Mouse (Mus musculus): ENCODE data around the gene Morf4l2. TPM values are rescaled to one million over a fixed set of nuclear protein-coding genes. Genes with fewer than 3 reads are reported as not detected.
A peak's percentile ranks its signal among the peaks of the same experiment; 100 is the strongest.

Gene Morf4l2
- polyA plus RNA-seq, 1 experiment from 2014 or later = 558 TPM

DNA sequence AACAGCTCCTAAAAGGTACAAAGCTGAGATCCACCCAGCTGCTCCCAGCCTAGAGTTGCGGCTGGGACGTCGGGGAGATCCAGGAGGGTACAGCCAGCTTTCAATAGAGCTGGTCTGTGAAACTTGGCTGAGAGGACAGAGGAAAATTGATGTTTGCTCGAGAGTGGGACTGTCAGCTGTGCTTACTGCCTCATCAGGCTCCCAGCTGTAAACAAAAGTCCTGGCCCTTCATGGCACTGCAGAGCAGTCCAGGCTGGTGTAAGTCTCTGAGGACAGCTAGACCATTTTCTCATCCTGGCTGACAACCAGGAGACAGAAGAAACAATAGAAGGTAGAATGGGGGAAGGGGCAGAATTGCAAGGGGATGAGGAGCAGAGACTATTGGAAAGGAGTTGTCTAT, 5.8 kb upstream of the Morf4l2 start:
- no peaks in the 10 kb centered on the region for H3K27me3 ChIP-seq (ENCODE audit: control insufficient read depth, insufficient read depth, low read length)
- no peak overlapping the region for H3K4me3 ChIP-seq (ENCODE audit: low read depth, low read length)
- ATAC-seq (replicated peaks; ENCODE audit: low FRiP score) (no peak), DNase-seq (ENCODE audit: low spot score) (no peak)
- no peaks in the 10 kb centered on the region for H3K9me3 ChIP-seq (ENCODE audit: control insufficient read depth, low read length)
- no peak overlapping the region for H3K9ac ChIP-seq (ENCODE audit: low read length)
- H3K27ac ChIP-seq (ENCODE audit: low read depth, low read length) = no peak overlapping the region
- H3K36me3 ChIP-seq (ENCODE audit: control insufficient read depth, insufficient read depth, low read length) = no peaks in the 10 kb centered on the region
- 76% methylated on average over 4 of the region's 4 CpGs for WGBS
- no peaks in the 10 kb centered on the region for H3K4me1 ChIP-seq (replicated peaks; ENCODE audit: control insufficient read depth, insufficient read depth, low read length)
- H3K4me2 ChIP-seq (ENCODE audit: low read depth, low read length, severe bottlenecking) = no peak overlapping the region

- Histone ChIP-seq H3K27ac (ENCODE audit: low read depth, low read length) (no peak overlapping the region), H3K27me3 (ENCODE audit: control insufficient read depth, insufficient read depth, low read length) (no peaks in the 10 kb centered on the region), H3K9me3 (ENCODE audit: control insufficient read depth, low read length) (no peaks in the 10 kb centered on the region), H3K4me1 (replicated peaks; ENCODE audit: control insufficient read depth, insufficient read depth, low read length) (no peaks in the 10 kb centered on the region), H3K4me3 (ENCODE audit: low read depth, low read length) (no peak overlapping the region), H3K9ac (ENCODE audit: low read length) (no peak overlapping the region), H3K36me3 (ENCODE audit: control insufficient read depth, insufficient read depth, low read length) (no peaks in the 10 kb centered on the region), H3K4me2 (ENCODE audit: low read depth, low read length, severe bottlenecking) (no peak overlapping the region)
- DNase-seq (ENCODE audit: low spot score) (no peak), ATAC-seq (replicated peaks; ENCODE audit: low FRiP score) (no peak)
- 75% methylated on average over 8 of the region's 8 CpGs for WGBS
Measured at GRCm38 (mm10) chrX:136744663-136745062, 1.2 kb upstream of the Morf4l2 start.

DNA sequence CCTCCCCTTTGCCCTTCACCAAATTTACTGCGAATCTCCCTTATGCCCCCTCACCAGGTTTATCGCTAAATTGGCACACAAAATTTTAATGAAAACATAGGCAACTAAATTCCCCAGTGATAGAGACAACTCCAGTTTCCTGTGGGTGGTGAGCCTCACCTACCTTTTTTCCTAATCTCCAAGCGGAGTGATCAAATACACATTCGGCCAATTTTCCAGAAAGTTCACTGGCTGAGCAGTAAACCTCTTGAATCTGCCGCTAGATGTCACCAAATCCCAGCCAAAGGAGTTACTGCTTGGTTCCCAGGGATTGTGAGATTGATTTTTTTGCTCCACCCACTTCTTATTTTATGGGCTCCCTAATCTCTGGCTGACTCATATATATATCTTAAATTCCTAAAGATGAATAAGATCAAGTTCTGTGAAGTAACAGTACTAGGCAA, 808 bp downstream of the Morf4l2 start:
- H3K27me3 ChIP-seq (ENCODE audit: control insufficient read depth, insufficient read depth, low read length) = no peaks in the 10 kb centered on the region
- WGBS = 36% methylated on average over 5 of the region's 5 CpGs
- no peaks in the 10 kb centered on the region for H3K9me3 ChIP-seq (ENCODE audit: control insufficient read depth, low read length)
- H3K4me2 ChIP-seq (ENCODE audit: low read depth, low read length, severe bottlenecking) = peak overlapping the region; percentile 43
- no peak overlapping the region; the same call in 1 of the 2 replicates for H3K4me3 ChIP-seq (ENCODE audit: low read depth, low read length)
- peak overlapping the region; percentile 59 for H3K9ac ChIP-seq (ENCODE audit: low read length)
- no peaks in the 10 kb centered on the region for H3K36me3 ChIP-seq (ENCODE audit: control insufficient read depth, insufficient read depth, low read length)
- DNase-seq (ENCODE audit: low spot score) = peak; percentile 55
- no peak for ATAC-seq (replicated peaks; ENCODE audit: low FRiP score)
- H3K27ac ChIP-seq (ENCODE audit: low read depth, low read length) = no peak overlapping the region
- no peaks in the 10 kb centered on the region for H3K4me1 ChIP-seq (replicated peaks; ENCODE audit: control insufficient read depth, insufficient read depth, low read length)

DNA sequence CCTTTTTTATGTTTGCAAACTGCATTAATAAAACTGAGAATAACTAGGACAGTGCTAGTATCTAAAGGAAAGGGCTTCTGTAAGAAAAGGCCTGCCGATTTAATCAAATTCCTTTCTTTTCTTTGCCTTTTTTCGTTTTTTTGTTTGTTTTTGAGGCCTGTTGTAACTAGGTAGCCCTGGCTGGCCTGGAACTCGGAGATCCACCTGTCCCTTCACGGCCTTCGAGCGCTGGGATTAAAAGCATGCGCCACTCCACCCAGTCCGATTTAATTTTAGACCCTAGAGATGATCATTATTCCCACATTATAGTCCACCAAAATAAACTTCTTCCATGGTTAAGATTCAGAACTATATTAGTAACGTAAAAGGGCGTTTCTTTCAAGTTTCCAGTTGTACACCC, 1.2 kb downstream of the Morf4l2 start:
- Histone ChIP-seq H3K27ac (ENCODE audit: low read depth, low read length) (peak overlapping the region; percentile 80), H3K9ac (ENCODE audit: low read length) (peak overlapping the region; percentile 59), H3K9me3 (ENCODE audit: control insufficient read depth, low read length) (no peaks in the 10 kb centered on the region), H3K4me2 (ENCODE audit: low read depth, low read length, severe bottlenecking) (peak overlapping the region; percentile 43), H3K36me3 (ENCODE audit: control insufficient read depth, insufficient read depth, low read length) (no peaks in the 10 kb centered on the region), H3K4me1 (replicated peaks; ENCODE audit: control insufficient read depth, insufficient read depth, low read length) (no peaks in the 10 kb centered on the region), H3K27me3 (ENCODE audit: control insufficient read depth, insufficient read depth, low read length) (no peaks in the 10 kb centered on the region), H3K4me3 (ENCODE audit: low read depth, low read length) (peak overlapping the region; percentile 47)
- WGBS = 29% methylated on average over 10 of the region's 10 CpGs
- DNase-seq (ENCODE audit: low spot score) (no peak), ATAC-seq (replicated peaks; ENCODE audit: low FRiP score) (no peak)

- 29% methylated on average over 44 of the region's 46 CpGs for WGBS
- Histone ChIP-seq H3K9me3 (ENCODE audit: control insufficient read depth, low read length) (no peaks in the 10 kb centered on the region), H3K4me2 (ENCODE audit: low read depth, low read length, severe bottlenecking) (peak overlapping the region; percentile 43), H3K27ac (ENCODE audit: low read depth, low read length) (peak overlapping the region; percentile 80), H3K4me3 (ENCODE audit: low read depth, low read length) (peak overlapping the region; percentile 47), H3K27me3 (ENCODE audit: control insufficient read depth, insufficient read depth, low read length) (no peaks in the 10 kb centered on the region), H3K36me3 (ENCODE audit: control insufficient read depth, insufficient read depth, low read length) (no peaks in the 10 kb centered on the region), H3K4me1 (replicated peaks; ENCODE audit: control insufficient read depth, insufficient read depth, low read length) (no peaks in the 10 kb centered on the region), H3K9ac (ENCODE audit: low read length) (peak overlapping the region; percentile 59)
- ATAC-seq (replicated peaks; ENCODE audit: low FRiP score) (peak; percentile 53), DNase-seq (ENCODE audit: low spot score) (peak; percentile 91)
Measured at GRCm38 (mm10) chrX:136741651-136742201, 1.8 kb downstream of the Morf4l2 start.

- H3K4me1 ChIP-seq (replicated peaks; ENCODE audit: control insufficient read depth, insufficient read depth, low read length) = no peaks in the 10 kb centered on the region
- H3K27ac ChIP-seq (ENCODE audit: low read depth, low read length) = peak overlapping the region; percentile 80
- H3K9me3 ChIP-seq (ENCODE audit: control insufficient read depth, low read length) = no peaks in the 10 kb centered on the region
- WGBS = 23% methylated on average over 39 of the region's 39 CpGs
- peak overlapping the region; percentile 47 for H3K4me3 ChIP-seq (ENCODE audit: low read depth, low read length)
- peak overlapping the region; percentile 21; the same call in 1 of the 2 replicates for H3K4me2 ChIP-seq (ENCODE audit: low read depth, low read length, severe bottlenecking)
- no peaks in the 10 kb centered on the region for H3K27me3 ChIP-seq (ENCODE audit: control insufficient read depth, insufficient read depth, low read length)
- DNase-seq (ENCODE audit: low spot score) = peak; percentile 93
- H3K36me3 ChIP-seq (ENCODE audit: control insufficient read depth, insufficient read depth, low read length) = no peaks in the 10 kb centered on the region
- ATAC-seq (replicated peaks; ENCODE audit: low FRiP score) = peak; percentile 98
- H3K9ac ChIP-seq (ENCODE audit: low read length) = peak overlapping the region; percentile 71
Measured at GRCm38 (mm10) chrX:136740791-136741650, 2.5 kb downstream of the Morf4l2 start.

- peak overlapping the region; percentile 71 for H3K9ac ChIP-seq (ENCODE audit: low read length)
- DNase-seq (ENCODE audit: low spot score) (peak; percentile 49), ATAC-seq (replicated peaks; ENCODE audit: low FRiP score) (no peak)
- H3K36me3 ChIP-seq (ENCODE audit: control insufficient read depth, insufficient read depth, low read length) = no peaks in the 10 kb centered on the region
- peak overlapping the region; percentile 47 for H3K4me3 ChIP-seq (ENCODE audit: low read depth, low read length)
- no peaks in the 10 kb centered on the region for H3K9me3 ChIP-seq (ENCODE audit: control insufficient read depth, low read length)
- H3K27me3 ChIP-seq (ENCODE audit: control insufficient read depth, insufficient read depth, low read length) = no peaks in the 10 kb centered on the region
- WGBS = 18% methylated on average over 15 of the region's 15 CpGs
- H3K4me2 ChIP-seq (ENCODE audit: low read depth, low read length, severe bottlenecking) = peak overlapping the region; percentile 37; the same call in 1 of the 2 replicates
- peak overlapping the region; percentile 66; the same call in 1 of the 2 replicates for H3K27ac ChIP-seq (ENCODE audit: low read depth, low read length)
- no peaks in the 10 kb centered on the region for H3K4me1 ChIP-seq (replicated peaks; ENCODE audit: control insufficient read depth, insufficient read depth, low read length)
Measured at GRCm38 (mm10) chrX:136740087-136740790, 3.3 kb downstream of the Morf4l2 start.

DNA sequence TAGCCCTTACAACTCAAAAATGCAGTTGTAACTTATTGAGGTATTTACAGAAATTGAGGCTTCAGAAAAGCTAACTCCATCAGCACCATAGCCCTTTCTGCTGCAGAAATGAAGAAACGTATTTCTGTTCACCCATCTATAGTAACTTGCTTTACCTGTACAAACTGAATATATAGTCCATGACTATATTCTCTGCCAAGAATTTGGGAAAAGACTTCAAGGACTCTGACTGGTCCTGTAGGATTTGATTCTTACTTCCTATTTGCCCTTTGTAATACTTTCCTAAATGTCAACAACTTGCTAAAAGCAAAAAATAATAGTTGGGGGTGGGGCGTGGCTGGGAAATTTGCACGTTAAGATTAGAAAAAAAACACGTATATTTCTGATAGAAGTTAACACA, 11.5 kb downstream of the Morf4l2 start:
- no peaks in the 10 kb centered on the region for H3K36me3 ChIP-seq (ENCODE audit: control insufficient read depth, insufficient read depth, low read length)
- no peak overlapping the region for H3K4me3 ChIP-seq (ENCODE audit: low read depth, low read length)
- no peak overlapping the region for H3K9ac ChIP-seq (ENCODE audit: low read length)
- no peaks in the 10 kb centered on the region for H3K27me3 ChIP-seq (ENCODE audit: control insufficient read depth, insufficient read depth, low read length)
- H3K9me3 ChIP-seq (ENCODE audit: control insufficient read depth, low read length) = no peaks in the 10 kb centered on the region
- 91% methylated on average over 4 of the region's 4 CpGs for WGBS
- H3K4me2 ChIP-seq (ENCODE audit: low read depth, low read length, severe bottlenecking) = no peak overlapping the region
- H3K27ac ChIP-seq (ENCODE audit: low read depth, low read length) = no peak overlapping the region
- no peak for ATAC-seq (replicated peaks; ENCODE audit: low FRiP score)
- no peak for DNase-seq (ENCODE audit: low spot score)
- H3K4me1 ChIP-seq (replicated peaks; ENCODE audit: control insufficient read depth, insufficient read depth, low read length) = no peaks in the 10 kb centered on the region

Data from forebrain, embryonic 11.5 days (tissue).